Comparison of ENCODE assay signal across 8 mouse cellular contexts in genomic region chr19:54114588-54115317, GRCm38 (mm10).
DNase-seq lines count a peak whose midpoint lies in the region; ATAC-seq lines count a peak whose summit lies in the region.

No protein-coding gene starts in this region.

- H3K4me2 ChIP-seq in limb, embryonic 11.5 days (ENCODE audit: low read depth, severe bottlenecking), result peak overlapping the region; percentile 51

- peak; percentile 13 for DNase-seq in right cerebral cortex, adult 18-20 months
- no peak for DNase-seq in right cerebral cortex, postnatal 36 days (ENCODE audit: low spot score in 2 of 2)
- DNase-seq in gastrocnemius, postnatal 14 days, result peak; percentile 39
- DNase-seq in induced T-regulatory cell, adult 2 months (ENCODE audit: low read depth), result peak; percentile 66
- DNase-seq in limb, embryonic 11.5 days (ENCODE audit: low spot score), result peak; percentile 54
- DNase-seq in midbrain, embryonic 10.5 days (ENCODE audit: low spot score), result peak; percentile 71
- DNase-seq in spleen, adult 12 weeks (ENCODE audit: low spot score), result peak; percentile 19

- no peaks in the 10 kb centered on the region for H3K36me3 ChIP-seq in limb, embryonic 11.5 days (ENCODE audit: control insufficient read depth, insufficient read depth, low read length)
- no peaks in the 10 kb centered on the region for H3K36me3 ChIP-seq in midbrain, embryonic 10.5 days

- peak overlapping the region; percentile 35 for H3K4me3 ChIP-seq in limb, embryonic 11.5 days (ENCODE audit: low read depth, low read length)
- H3K4me3 ChIP-seq in midbrain, embryonic 10.5 days, result peak overlapping the region; percentile 57

- 8% methylated on average over 22 of the region's 22 CpGs for WGBS in limb, embryonic 11.5 days
- 9% methylated on average over 22 of the region's 22 CpGs for WGBS in midbrain, embryonic 10.5 days

- intact Hi-C loops in gastrocnemius, postnatal 14 days (cut with DNase I; ENCODE audit: low total_unique reads), result no loop called here

- no peaks in the 10 kb centered on the region for H3K9me3 ChIP-seq in limb, embryonic 11.5 days (ENCODE audit: control insufficient read depth, low read length)
- no peaks in the 10 kb centered on the region for H3K9me3 ChIP-seq in midbrain, embryonic 10.5 days (replicated peaks)

- no peaks in the 10 kb centered on the region for H3K4me1 ChIP-seq in limb, embryonic 11.5 days (ENCODE audit: control insufficient read depth, insufficient read depth, low read length)
- H3K4me1 ChIP-seq in midbrain, embryonic 10.5 days, result peaks cover 12% of the 10 kb centered on the region

- peak; percentile 95 for ATAC-seq in common myeloid progenitor, adult 5-6 weeks (replicated peaks; ENCODE audit: low read depth, poor library complexity, severe bottlenecking)
- ATAC-seq in limb, embryonic 11.5 days (ENCODE audit: insufficient number of reproducible peaks, low FRiP score, low TSS enrichment, low read depth), result peak; percentile 54; the same call in 1 of the 2 replicates

- no peak overlapping the region for H3K27ac ChIP-seq in limb, embryonic 11.5 days (replicated peaks; ENCODE audit: low read depth, low read length)
- H3K27ac ChIP-seq in midbrain, embryonic 10.5 days (replicated peaks), result peak overlapping the region; percentile 42; the same call in 1 of the 2 replicates

- H3K27me3 ChIP-seq in limb, embryonic 11.5 days (ENCODE audit: control insufficient read depth, insufficient read depth, low read length), result peaks cover 7% of the 10 kb centered on the region
- peaks cover 29% of the 10 kb centered on the region for H3K27me3 ChIP-seq in midbrain, embryonic 10.5 days (ENCODE audit: low read depth, poor library complexity, severe bottlenecking)

- H3K9ac ChIP-seq in limb, embryonic 11.5 days (ENCODE audit: low read length), result peak overlapping the region; percentile 32; the same call in 1 of the 2 replicates

Comparison
In these comparisons a context has a peak if more than half of its experiments do, and no peak if none do; other contexts are left out.
1. DNase-seq: peak in right cerebral cortex, adult 18-20 months (single experiment), gastrocnemius, postnatal 14 days (single experiment), induced T-regulatory cell, adult 2 months (single experiment), limb, embryonic 11.5 days (single experiment), midbrain, embryonic 10.5 days (single experiment) and spleen, adult 12 weeks (single experiment); none in right cerebral cortex, postnatal 36 days (0 of 2).